Mouse (Mus musculus): ENCODE measurements around the gene Sptbn2.

Gene Sptbn2

DNA sequence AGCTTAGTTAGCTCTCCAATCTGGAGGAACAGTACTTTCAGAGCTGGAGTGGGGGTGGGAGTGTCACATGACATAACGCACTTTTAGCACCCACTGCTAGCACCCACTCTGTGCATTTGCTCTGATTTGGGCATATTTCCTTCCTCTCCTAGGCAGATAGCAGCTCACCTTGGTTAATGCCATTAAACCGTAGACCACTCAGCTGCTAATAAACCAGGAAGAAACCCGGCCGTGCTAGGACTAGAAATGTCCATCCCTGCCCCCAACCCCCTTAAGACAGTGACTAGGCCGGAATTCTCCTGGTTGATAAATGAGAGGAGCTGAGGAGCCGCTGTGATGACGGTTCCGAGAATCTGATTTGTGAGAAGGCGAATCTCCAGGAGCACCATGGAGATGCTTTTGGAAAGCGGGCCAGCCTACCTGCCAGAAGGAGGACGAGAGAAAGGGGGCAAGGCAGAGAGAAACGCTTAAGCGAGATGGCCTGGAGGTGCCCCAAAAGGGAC lies at the start of gene Sptbn2:
TSS of gene Sptbn2 (plus strand) at position 70 of the 503 bp plus-strand sequence.
- peak; percentile 78 for DNase-seq

- DNase-seq = no peak
These were observed 44.2 kb upstream of the Sptbn2 start for GRCm38 (mm10) chr19:4666815-4667214.

DNA sequence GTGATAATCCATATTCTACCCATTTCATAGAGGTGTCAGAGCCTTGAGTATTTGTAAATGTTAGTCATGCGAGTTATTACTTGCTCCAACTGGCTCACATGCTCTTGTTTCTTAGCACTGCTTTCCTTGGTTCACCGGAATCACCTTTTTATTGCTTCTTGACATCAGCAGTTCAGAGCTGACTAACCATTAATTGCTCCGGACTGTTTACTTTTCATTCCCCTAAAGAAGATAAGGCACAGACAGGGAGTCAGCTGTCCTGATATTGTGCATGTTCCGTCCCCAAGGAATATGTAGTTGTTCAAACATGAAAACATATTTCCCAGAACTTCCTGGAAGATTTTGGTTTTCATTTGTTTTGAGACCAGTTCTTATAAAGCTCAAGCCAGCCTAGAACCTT lies 40.2 kb upstream of the Sptbn2 start:
- DNase-seq = no peak

GRCm38 (mm10) chr19:4672401-4672800 lies 38.6 kb upstream of the Sptbn2 start:
- DNase-seq = no peak

- no peak for DNase-seq
These were observed 16.6 kb upstream of the Sptbn2 start for GRCm38 (mm10) chr19:4694346-4694745.

GRCm38 (mm10) chr19:4697121-4697520 lies 13.8 kb upstream of the Sptbn2 start:
- no peak for DNase-seq

GRCm38 (mm10) chr19:4697721-4698120 lies 13.2 kb upstream of the Sptbn2 start:
- no peak for DNase-seq

DNA sequence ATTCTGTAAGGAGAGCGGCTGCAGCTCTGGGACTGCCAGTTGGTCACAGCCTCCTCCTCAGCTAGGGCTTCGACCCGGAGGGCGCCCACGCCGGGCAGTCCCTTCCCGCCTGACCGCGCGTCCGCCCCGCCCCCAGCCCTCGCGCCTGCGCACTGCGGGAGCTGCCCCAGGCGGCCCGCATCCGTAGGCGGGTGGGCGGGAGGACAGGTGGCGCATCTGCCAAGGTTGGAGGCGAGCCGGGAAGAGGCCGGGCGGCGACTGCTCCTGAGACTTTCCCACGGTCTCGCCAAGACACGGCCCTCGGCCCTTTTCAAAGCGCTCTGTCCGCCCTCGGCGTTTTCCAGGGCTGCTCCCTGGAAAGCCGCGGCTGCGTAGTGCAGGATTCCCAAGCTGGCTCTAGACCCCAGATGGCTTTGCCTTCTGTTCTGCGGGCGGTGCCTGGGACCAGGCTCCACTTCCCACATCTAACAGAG lies 12.7 kb upstream of the Sptbn2 start, which contains the start of gene Gm960:
TSS of gene Gm960 (minus strand) at position 464 of the 473 bp plus-strand sequence.
- peak; percentile 95 for DNase-seq

DNA sequence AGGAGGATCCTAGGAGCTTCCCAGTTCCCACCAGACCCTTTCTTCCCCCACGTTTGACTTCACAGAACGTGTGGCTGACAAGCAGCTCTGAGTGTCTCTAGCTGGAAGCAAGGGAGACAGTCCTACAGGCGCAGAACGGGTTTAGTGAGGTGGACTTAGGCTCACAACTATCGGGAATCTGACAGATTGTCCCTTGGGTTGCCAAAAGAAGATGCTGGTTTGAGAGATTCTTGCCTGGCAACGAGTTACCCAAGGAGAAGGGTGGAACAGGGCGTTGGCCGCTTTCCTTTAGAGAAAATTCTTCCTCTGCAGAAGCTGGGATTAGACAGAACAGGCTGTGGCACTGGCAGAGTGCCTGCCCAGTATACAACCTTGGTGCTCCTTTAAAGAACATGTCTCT lies 12.1 kb upstream of the Sptbn2 start:
- peak; percentile 78 for DNase-seq

- peak; percentile 72 for DNase-seq
These were observed 11.1 kb upstream of the Sptbn2 start for GRCm38 (mm10) chr19:4699821-4700220.

- DNase-seq = peak; percentile 56
These were observed 10.3 kb upstream of the Sptbn2 start for GRCm38 (mm10) chr19:4700656-4701055.

GRCm38 (mm10) chr19:4701221-4701620 lies 9.7 kb upstream of the Sptbn2 start:
- peak; percentile 68 for DNase-seq

GRCm38 (mm10) chr19:4708765-4709164 lies 2.2 kb upstream of the Sptbn2 start:
- peak; percentile 30 for DNase-seq

GRCm38 (mm10) chr19:4711601-4712155 lies 711 bp downstream of the Sptbn2 start:
- DNase-seq = peak; percentile 66

- DNase-seq = peak; percentile 78
These were observed 1.3 kb downstream of the Sptbn2 start for GRCm38 (mm10) chr19:4712156-4712780.

DNA sequence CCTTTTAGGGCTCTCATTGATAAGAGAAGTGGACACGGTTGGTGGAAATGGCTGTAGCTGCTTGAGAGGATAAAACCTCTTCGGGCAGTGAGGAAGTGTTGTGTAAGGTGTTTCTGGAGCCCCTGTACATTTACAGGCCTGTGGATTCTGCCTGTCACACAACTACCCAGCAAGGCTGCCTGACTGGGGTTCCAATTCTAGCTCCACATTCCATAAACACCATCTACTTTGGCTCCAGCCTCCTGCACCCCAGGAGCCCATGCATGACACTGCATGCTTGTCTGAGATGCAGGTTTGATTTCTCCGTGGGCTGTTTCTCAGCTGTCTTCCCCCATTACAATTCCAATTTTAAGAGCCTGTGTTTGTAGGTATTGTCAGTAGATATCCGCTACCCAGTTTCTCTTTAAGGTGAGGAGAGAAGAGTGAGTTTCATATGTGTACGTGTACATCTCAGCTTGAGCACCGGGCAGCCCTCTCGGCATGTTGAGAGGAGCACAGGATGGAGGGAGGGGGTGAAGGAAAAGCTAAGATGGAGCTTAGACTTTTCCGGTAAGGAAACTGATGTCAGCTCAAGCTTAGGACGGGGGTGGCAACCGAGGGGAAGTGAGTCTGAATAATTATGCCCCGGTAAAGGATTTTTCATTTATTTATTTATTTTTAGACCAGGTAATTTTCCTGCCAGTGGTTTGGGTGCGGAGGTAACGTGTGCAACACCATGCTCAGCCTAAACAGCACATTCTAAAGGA lies 2.0 kb downstream of the Sptbn2 start:
- DNase-seq = peak; percentile 54

DNA sequence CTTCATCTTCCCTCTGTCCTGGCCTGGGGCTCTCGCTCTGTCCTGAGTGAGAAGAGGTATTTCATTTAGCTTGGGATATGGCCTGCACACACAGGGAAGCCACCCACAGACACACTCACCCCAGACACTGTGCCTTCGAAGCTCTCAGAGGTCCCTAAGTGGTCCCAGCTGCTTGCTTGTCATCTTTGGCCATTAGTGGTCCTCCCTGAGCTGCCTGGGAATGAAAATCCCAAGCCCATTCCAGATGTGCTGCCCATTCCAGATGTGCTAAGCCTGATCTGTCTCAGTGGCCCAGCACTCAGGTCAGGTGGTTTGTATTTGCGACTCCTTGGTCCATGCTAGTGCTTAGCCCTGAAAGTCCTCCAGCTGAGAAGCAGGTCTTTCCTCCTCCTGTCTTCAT lies 2.9 kb downstream of the Sptbn2 start:
- peak; percentile 83 for DNase-seq

GRCm38 (mm10) chr19:4716756-4717155 lies 5.8 kb downstream of the Sptbn2 start:
- peak; percentile 55 for DNase-seq

DNA sequence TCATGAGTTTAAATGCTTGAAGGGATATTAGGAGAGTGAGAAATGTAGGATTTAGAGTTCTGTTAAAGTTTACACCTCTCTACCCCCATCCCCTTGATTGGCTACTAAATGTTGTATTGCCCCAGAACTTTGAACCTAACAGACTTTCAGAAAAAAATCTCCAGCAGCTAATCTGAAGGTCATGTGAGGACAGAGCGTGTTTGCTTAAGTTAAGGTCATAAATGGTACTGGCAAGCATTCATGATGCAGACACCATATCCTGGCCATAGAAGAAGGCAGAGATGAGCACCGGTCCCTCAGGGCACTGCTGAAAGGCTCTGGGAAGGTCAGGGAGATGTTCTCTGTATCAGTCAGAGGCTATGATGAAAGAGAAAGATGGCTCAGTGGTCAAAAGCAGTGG lies 6.3 kb downstream of the Sptbn2 start:
- peak; percentile 57 for DNase-seq

GRCm38 (mm10) chr19:4718716-4719115 lies 7.7 kb downstream of the Sptbn2 start:
- DNase-seq = peak; percentile 79

DNA sequence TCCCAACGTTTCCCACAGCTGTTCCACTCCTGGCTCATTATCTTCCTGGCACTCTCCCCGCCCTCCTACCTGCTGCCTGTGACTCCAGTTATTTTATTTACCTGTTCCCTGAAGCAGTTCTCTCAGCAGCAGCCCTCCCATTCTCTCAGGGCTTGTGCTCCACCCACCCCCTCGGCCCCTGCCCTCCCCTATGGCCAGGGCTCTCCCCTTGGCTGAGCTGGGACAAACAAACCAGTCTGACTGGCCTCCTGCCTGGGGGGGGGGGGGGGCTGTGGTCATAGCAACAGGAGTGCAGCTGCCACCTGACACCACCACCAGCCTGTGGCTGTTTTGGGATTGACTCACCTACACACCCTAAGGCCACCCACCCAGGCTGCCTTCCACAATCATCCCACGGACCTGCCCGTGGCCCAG lies 8.4 kb downstream of the Sptbn2 start:
- DNase-seq = peak; percentile 85

- peak; percentile 65 for DNase-seq
These were observed 9.1 kb downstream of the Sptbn2 start for GRCm38 (mm10) chr19:4720112-4720511.

DNA sequence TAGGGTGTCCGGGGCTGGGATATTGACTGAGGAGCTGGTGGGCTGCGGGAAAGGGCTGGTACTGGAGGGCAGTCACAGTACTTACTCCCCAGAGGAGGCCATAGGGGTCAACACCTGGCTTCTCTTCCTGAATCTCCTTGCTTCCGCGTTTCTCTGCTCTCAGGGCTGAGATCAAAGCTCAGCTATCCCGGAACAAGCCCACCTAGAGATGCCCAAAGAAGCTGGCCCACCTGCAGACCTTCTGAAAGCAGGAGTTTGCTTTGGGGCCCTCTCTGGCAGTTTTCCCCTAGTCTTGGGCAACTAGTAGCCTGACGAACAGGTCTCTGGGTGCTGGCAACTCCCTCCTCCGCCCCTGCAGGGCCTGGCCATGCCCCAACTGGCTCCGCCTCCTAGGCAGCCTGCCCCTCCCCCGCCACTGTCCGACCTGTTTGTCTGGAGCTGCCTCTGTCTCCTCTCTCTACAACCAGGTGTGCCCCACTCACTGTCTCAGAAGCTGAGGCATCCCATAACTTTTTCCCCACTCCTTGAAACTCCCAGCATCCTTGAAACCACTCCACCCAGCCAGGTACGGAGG lies 9.8 kb downstream of the Sptbn2 start:
- DNase-seq = peak; percentile 81
